In genomic region chr7:19282385-19282784, GRCm38 (mm10) we compare ENCODE assay signal across 8 mouse cellular contexts. TPM values are rescaled to one million over a fixed set of nuclear protein-coding genes. Genes with fewer than 3 reads are reported as not detected.
DNase-seq lines count a peak whose midpoint lies in the region; ATAC-seq and TF ChIP-seq lines count a peak whose summit lies in the region.

Rtn2 (plus strand) TSS chr7:19282624.

- ATAC-seq in intestine, embryonic 15.5 days, result peak; percentile 89

- peak within 1 kb of the TSS; percentile 100 for H3K4me2 ChIP-seq in intestine, embryonic 15.5 days (replicated peaks)

- H3K9me3 ChIP-seq in intestine, embryonic 15.5 days, result no peaks in the 10 kb centered on the region
- H3K9me3 ChIP-seq in midbrain, embryonic 10.5 days (replicated peaks), result no peaks in the 10 kb centered on the region

- WGBS in intestine, embryonic 15.5 days, result under 1% methylated on average over 37 of the region's 37 CpGs
- under 1% methylated on average over 37 of the region's 37 CpGs for WGBS in midbrain, embryonic 10.5 days

- H3K27ac ChIP-seq in cortical plate, adult 2 months (ENCODE audit: insufficient read depth, low read length), result peak within 1 kb of the TSS; percentile 49; the same call in 1 of the 2 replicates
- no peak within 1 kb of the TSS for H3K27ac ChIP-seq in intestine, embryonic 15.5 days
- H3K27ac ChIP-seq in midbrain, embryonic 10.5 days (replicated peaks), result peak within 1 kb of the TSS; percentile 94

- no peaks in the 10 kb centered on the region for H3K36me3 ChIP-seq in intestine, embryonic 15.5 days
- peaks cover 13% of the 10 kb centered on the region for H3K36me3 ChIP-seq in midbrain, embryonic 10.5 days

- no peaks in the 10 kb centered on the region for H3K4me1 ChIP-seq in cortical plate, adult 2 months (ENCODE audit: control insufficient read depth, insufficient read depth, low read length)
- peaks cover 12% of the 10 kb centered on the region for H3K4me1 ChIP-seq in intestine, embryonic 15.5 days (replicated peaks)
- H3K4me1 ChIP-seq in midbrain, embryonic 10.5 days, result peaks cover 29% of the 10 kb centered on the region

- H3K4me3 ChIP-seq in cortical plate, adult 2 months (ENCODE audit: insufficient read depth, low read length), result peak within 1 kb of the TSS; percentile 76
- peak within 1 kb of the TSS; percentile 56 for H3K4me3 ChIP-seq in intestine, embryonic 15.5 days (replicated peaks)
- peak within 1 kb of the TSS; percentile 92 for H3K4me3 ChIP-seq in midbrain, embryonic 10.5 days

- peak within 1 kb of the TSS; percentile 43 for H3K9ac ChIP-seq in intestine, embryonic 15.5 days

- no peak for TF ChIP-seq POLR2A in cortical plate, adult 2 months (IDR thresholded peaks at IDR 0.05; ENCODE audit: extremely low read depth, insufficient read depth, low read length)

- H3K27me3 ChIP-seq in intestine, embryonic 15.5 days (replicated peaks), result peaks cover 46% of the 10 kb centered on the region
- peaks cover 49% of the 10 kb centered on the region for H3K27me3 ChIP-seq in midbrain, embryonic 10.5 days (ENCODE audit: low read depth, poor library complexity, severe bottlenecking)

- DNase-seq in layer of hippocampus, adult 11-12 months (ENCODE audit: low spot score), result peak; percentile 78
- DNase-seq in layer of hippocampus, adult 9-10 months (ENCODE audit: low spot score), result no peak
- DNase-seq in gastrocnemius, postnatal 14 days, result peak; percentile 75
- peak; percentile 72 to 82 for DNase-seq in left cerebral cortex, postnatal 36 days (ENCODE audit: low spot score in 2 of 2)
- DNase-seq in midbrain, embryonic 10.5 days (ENCODE audit: low spot score), result peak; percentile 90
- peak; percentile 52 for DNase-seq in spleen, adult 12 weeks (ENCODE audit: low spot score)

- intact Hi-C loops in gastrocnemius, postnatal 14 days (cut with DNase I; ENCODE audit: low total_unique reads), result no loop called here
- intact Hi-C loops in left cerebral cortex, postnatal 36 days (cut with DNase I), result no loop called here

- no peak for TF ChIP-seq CTCF in cortical plate, adult 2 months (IDR thresholded peaks at IDR 0.05; ENCODE audit: extremely low read depth, insufficient read depth, low read length)

RNA-seq across cellular contexts. Expression of gene Rtn2, which starts in this region (rescaled TPM):
- polyA plus RNA-seq in cortical plate, adult 2 months (2012; rRNA removed), result 140 TPM in 2 replicates
- 100 to 1,000 TPM; 800 to 833 TPM for total RNA-seq in gastrocnemius, postnatal 14 days (2021)
- polyA plus RNA-seq in intestine, embryonic 15.5 days (2015; fragmentation: Nextera tagmentation; extraction: Ambion mirVana), result 11.3 and 12.5 TPM in 2 replicates
- total RNA-seq in left cerebral cortex, postnatal 36 days (2021), result 100 to 1,000 TPM in 1 of 2 experiments, 10 to 100 TPM in 1; 98.6 to 121 TPM
- polyA plus RNA-seq in midbrain, embryonic 10.5 days (2016; fragmentation: Nextera tagmentation; extraction: Ambion mirVana), result 41.9 and 48.6 TPM in 2 replicates

Comparison
In these comparisons a context has a peak if more than half of its experiments do, and no peak if none do; other contexts are left out.
1. RNA of gene Rtn2 (total RNA-seq): 800 to 833 TPM in gastrocnemius, postnatal 14 days; 98.6 to 121 TPM in left cerebral cortex, postnatal 36 days; every median in the first group is over 4 times any median in the second.
2. Peak in every context shown above with its lines, with median percentiles within 50 percentile points of each other: H3K4me3 ChIP-seq.